Mouse (Mus musculus): ENCODE measurements around the gene Kcnn4. TPM values are rescaled to one million over a fixed set of nuclear protein-coding genes. Genes with fewer than 3 reads are reported as not detected.

The Kcnn4 gene
- polyA plus RNA-seq, 1 experiment from 2014 or later = 3.8 TPM

GRCm38 (mm10) chr7:24421648-24422047 lies 51.6 kb downstream of the Kcnn4 start:
- Histone ChIP-seq H3K9ac (ENCODE audit: low read length) (no peak overlapping the region), H3K27me3 (ENCODE audit: control insufficient read depth, insufficient read depth, low read length) (no peaks in the 10 kb centered on the region), H3K36me3 (ENCODE audit: control insufficient read depth, insufficient read depth, low read length) (no peaks in the 10 kb centered on the region; the same call in none of the 2 replicates), H3K27ac (ENCODE audit: low read depth, low read length) (no peak overlapping the region), H3K9me3 (ENCODE audit: control insufficient read depth, low read length) (no peaks in the 10 kb centered on the region), H3K4me2 (ENCODE audit: low read depth) (no peak overlapping the region), H3K4me1 (ENCODE audit: control insufficient read depth, insufficient read depth, low read length) (peaks cover 3% of the 10 kb centered on the region; the same call in 1 of the 2 replicates), H3K4me3 (ENCODE audit: low read depth, low read length) (no peak overlapping the region)
- no peak for DNase-seq (ENCODE audit: low spot score)
- WGBS = 83% methylated on average over 7 of the region's 7 CpGs
- no peak for ATAC-seq (ENCODE audit: insufficient read depth, low FRiP score, low TSS enrichment)

- 83% methylated on average over 8 of the region's 8 CpGs for WGBS
- Histone ChIP-seq H3K36me3 (ENCODE audit: control insufficient read depth, insufficient read depth, low read length) (no peaks in the 10 kb centered on the region; the same call in none of the 2 replicates), H3K9ac (ENCODE audit: low read length) (no peak overlapping the region), H3K4me3 (ENCODE audit: low read depth, low read length) (no peak overlapping the region), H3K4me2 (ENCODE audit: low read depth) (no peak overlapping the region), H3K9me3 (ENCODE audit: control insufficient read depth, low read length) (no peaks in the 10 kb centered on the region), H3K27me3 (ENCODE audit: control insufficient read depth, insufficient read depth, low read length) (no peaks in the 10 kb centered on the region), H3K27ac (ENCODE audit: low read depth, low read length) (no peak overlapping the region), H3K4me1 (ENCODE audit: control insufficient read depth, insufficient read depth, low read length) (peaks cover 3% of the 10 kb centered on the region; the same call in 1 of the 2 replicates)
- DNase-seq (ENCODE audit: low spot score) (no peak), ATAC-seq (ENCODE audit: insufficient read depth, low FRiP score, low TSS enrichment) (no peak)
These were observed 52.2 kb downstream of the Kcnn4 start for GRCm38 (mm10) chr7:24422251-24422650.

GRCm38 (mm10) chr7:24423107-24423763 lies 53.2 kb downstream of the Kcnn4 start:
- DNase-seq (ENCODE audit: low spot score) = no peak
- no peak for ATAC-seq (ENCODE audit: insufficient read depth, low FRiP score, low TSS enrichment)

GRCm38 (mm10) chr7:24423956-24424732 lies 54.1 kb downstream of the Kcnn4 start:
- Histone ChIP-seq H3K36me3 (ENCODE audit: control insufficient read depth, insufficient read depth, low read length) (no peaks in the 10 kb centered on the region; the same call in none of the 2 replicates), H3K27ac (ENCODE audit: low read depth, low read length) (no peak overlapping the region), H3K4me3 (ENCODE audit: low read depth, low read length) (no peak overlapping the region), H3K9me3 (ENCODE audit: control insufficient read depth, low read length) (no peaks in the 10 kb centered on the region), H3K4me1 (ENCODE audit: control insufficient read depth, insufficient read depth, low read length) (peaks cover 3% of the 10 kb centered on the region; the same call in 1 of the 2 replicates), H3K4me2 (ENCODE audit: low read depth) (no peak overlapping the region), H3K27me3 (ENCODE audit: control insufficient read depth, insufficient read depth, low read length) (no peaks in the 10 kb centered on the region), H3K9ac (ENCODE audit: low read length) (no peak overlapping the region)
- ATAC-seq (ENCODE audit: insufficient read depth, low FRiP score, low TSS enrichment) (no peak), DNase-seq (ENCODE audit: low spot score) (no peak)
- 89% methylated on average over 12 of the region's 12 CpGs for WGBS

More at GRCm38 (mm10) chr7:24423107-24423763, 53.2 kb downstream of the Kcnn4 start:
- H3K27me3 ChIP-seq (ENCODE audit: control insufficient read depth, insufficient read depth, low read length) = no peaks in the 10 kb centered on the region
- H3K36me3 ChIP-seq (ENCODE audit: control insufficient read depth, insufficient read depth, low read length) = no peaks in the 10 kb centered on the region; the same call in none of the 2 replicates
- H3K27ac ChIP-seq (ENCODE audit: low read depth, low read length) = no peak overlapping the region
- no peaks in the 10 kb centered on the region for H3K9me3 ChIP-seq (ENCODE audit: control insufficient read depth, low read length)
- no peak overlapping the region for H3K4me3 ChIP-seq (ENCODE audit: low read depth, low read length)
- H3K4me1 ChIP-seq (ENCODE audit: control insufficient read depth, insufficient read depth, low read length) = peaks cover 3% of the 10 kb centered on the region; the same call in 1 of the 2 replicates
- H3K9ac ChIP-seq (ENCODE audit: low read length) = no peak overlapping the region
- 91% methylated on average over 15 of the region's 15 CpGs for WGBS
- no peak overlapping the region for H3K4me2 ChIP-seq (ENCODE audit: low read depth)

GRCm38 (mm10) chr7:24425919-24426318 lies 55.9 kb downstream of the Kcnn4 start:
- no peaks in the 10 kb centered on the region for H3K9me3 ChIP-seq (ENCODE audit: control insufficient read depth, low read length)
- H3K36me3 ChIP-seq (ENCODE audit: control insufficient read depth, insufficient read depth, low read length) = no peaks in the 10 kb centered on the region; the same call in 1 of the 2 replicates
- H3K27me3 ChIP-seq (ENCODE audit: control insufficient read depth, insufficient read depth, low read length) = no peaks in the 10 kb centered on the region
- no peaks in the 10 kb centered on the region for H3K4me1 ChIP-seq (ENCODE audit: control insufficient read depth, insufficient read depth, low read length)
- ATAC-seq (ENCODE audit: insufficient read depth, low FRiP score, low TSS enrichment) (no peak), DNase-seq (ENCODE audit: low spot score) (no peak)
- 91% methylated on average over 9 of the region's 9 CpGs for WGBS
- H3K27ac ChIP-seq (ENCODE audit: low read depth, low read length) = no peak overlapping the region
- no peak overlapping the region for H3K4me2 ChIP-seq (ENCODE audit: low read depth)
- H3K9ac ChIP-seq (ENCODE audit: low read length) = no peak overlapping the region
- H3K4me3 ChIP-seq (ENCODE audit: low read depth, low read length) = no peak overlapping the region

- no peaks in the 10 kb centered on the region for H3K4me1 ChIP-seq (ENCODE audit: control insufficient read depth, insufficient read depth, low read length)
- H3K9ac ChIP-seq (ENCODE audit: low read length) = no peak overlapping the region
- no peaks in the 10 kb centered on the region; the same call in 1 of the 2 replicates for H3K27me3 ChIP-seq (ENCODE audit: control insufficient read depth, insufficient read depth, low read length)
- no peaks in the 10 kb centered on the region; the same call in 1 of the 2 replicates for H3K36me3 ChIP-seq (ENCODE audit: control insufficient read depth, insufficient read depth, low read length)
- H3K4me3 ChIP-seq (ENCODE audit: low read depth, low read length) = no peak overlapping the region
- H3K27ac ChIP-seq (ENCODE audit: low read depth, low read length) = no peak overlapping the region
- ATAC-seq (ENCODE audit: insufficient read depth, low FRiP score, low TSS enrichment) = no peak
- H3K4me2 ChIP-seq (ENCODE audit: low read depth) = no peak overlapping the region
- no peak for DNase-seq (ENCODE audit: low spot score)
- no peaks in the 10 kb centered on the region for H3K9me3 ChIP-seq (ENCODE audit: control insufficient read depth, low read length)
- WGBS = 93% methylated on average over 8 of the region's 8 CpGs
These were observed 57.1 kb downstream of the Kcnn4 start for GRCm38 (mm10) chr7:24427168-24427567.

GRCm38 (mm10) chr7:24428725-24429124 lies 58.7 kb downstream of the Kcnn4 start:
- H3K9ac ChIP-seq (ENCODE audit: low read length) = no peak overlapping the region
- no peaks in the 10 kb centered on the region for H3K4me1 ChIP-seq (ENCODE audit: control insufficient read depth, insufficient read depth, low read length)
- DNase-seq (ENCODE audit: low spot score) (no peak), ATAC-seq (ENCODE audit: insufficient read depth, low FRiP score, low TSS enrichment) (no peak)
- H3K9me3 ChIP-seq (ENCODE audit: control insufficient read depth, low read length) = no peaks in the 10 kb centered on the region
- WGBS = 89% methylated on average over 5 of the region's 5 CpGs
- H3K4me3 ChIP-seq (ENCODE audit: low read depth, low read length) = no peak overlapping the region
- H3K27ac ChIP-seq (ENCODE audit: low read depth, low read length) = no peak overlapping the region
- H3K4me2 ChIP-seq (ENCODE audit: low read depth) = no peak overlapping the region
- H3K36me3 ChIP-seq (ENCODE audit: control insufficient read depth, insufficient read depth, low read length) = no peaks in the 10 kb centered on the region; the same call in 1 of the 2 replicates
- H3K27me3 ChIP-seq (ENCODE audit: control insufficient read depth, insufficient read depth, low read length) = peaks cover 6% of the 10 kb centered on the region; the same call in 1 of the 2 replicates

GRCm38 (mm10) chr7:24429413-24430112 lies 59.5 kb downstream of the Kcnn4 start:
- WGBS = 81% methylated on average over 16 of the region's 16 CpGs
- H3K36me3 ChIP-seq (ENCODE audit: control insufficient read depth, insufficient read depth, low read length) = no peaks in the 10 kb centered on the region
- no peak overlapping the region for H3K27ac ChIP-seq (ENCODE audit: low read depth, low read length)
- H3K27me3 ChIP-seq (ENCODE audit: control insufficient read depth, insufficient read depth, low read length) = peaks cover 6% of the 10 kb centered on the region; the same call in 1 of the 2 replicates
- H3K9ac ChIP-seq (ENCODE audit: low read length) = no peak overlapping the region
- H3K4me3 ChIP-seq (ENCODE audit: low read depth, low read length) = no peak overlapping the region
- DNase-seq (ENCODE audit: low spot score) (no peak), ATAC-seq (ENCODE audit: insufficient read depth, low FRiP score, low TSS enrichment) (no peak)
- H3K9me3 ChIP-seq (ENCODE audit: control insufficient read depth, low read length) = no peaks in the 10 kb centered on the region
- no peaks in the 10 kb centered on the region for H3K4me1 ChIP-seq (ENCODE audit: control insufficient read depth, insufficient read depth, low read length)
- no peak overlapping the region for H3K4me2 ChIP-seq (ENCODE audit: low read depth)

All from neural tube, embryonic 11.5 days (tissue).